Mouse (Mus musculus): Measurements from ENCODE around the gene Lrp6.

- TF ChIP-seq POLR2A (IDR thresholded peaks at IDR 0.05; ENCODE audit: borderline replicate concordance, insufficient read depth, low read length) (no peak), CTCF (IDR thresholded peaks at IDR 0.05; ENCODE audit: borderline replicate concordance, insufficient read depth, low read depth, low read length) (no peak)
Observed at GRCm38 (mm10) chr6:134550396-134550795, 16.4 kb downstream of the Lrp6 start.

Measured in cerebellum, adult 2 months (tissue).